7 mouse cellular contexts compared by ENCODE assay signal in the genomic region with DNA sequence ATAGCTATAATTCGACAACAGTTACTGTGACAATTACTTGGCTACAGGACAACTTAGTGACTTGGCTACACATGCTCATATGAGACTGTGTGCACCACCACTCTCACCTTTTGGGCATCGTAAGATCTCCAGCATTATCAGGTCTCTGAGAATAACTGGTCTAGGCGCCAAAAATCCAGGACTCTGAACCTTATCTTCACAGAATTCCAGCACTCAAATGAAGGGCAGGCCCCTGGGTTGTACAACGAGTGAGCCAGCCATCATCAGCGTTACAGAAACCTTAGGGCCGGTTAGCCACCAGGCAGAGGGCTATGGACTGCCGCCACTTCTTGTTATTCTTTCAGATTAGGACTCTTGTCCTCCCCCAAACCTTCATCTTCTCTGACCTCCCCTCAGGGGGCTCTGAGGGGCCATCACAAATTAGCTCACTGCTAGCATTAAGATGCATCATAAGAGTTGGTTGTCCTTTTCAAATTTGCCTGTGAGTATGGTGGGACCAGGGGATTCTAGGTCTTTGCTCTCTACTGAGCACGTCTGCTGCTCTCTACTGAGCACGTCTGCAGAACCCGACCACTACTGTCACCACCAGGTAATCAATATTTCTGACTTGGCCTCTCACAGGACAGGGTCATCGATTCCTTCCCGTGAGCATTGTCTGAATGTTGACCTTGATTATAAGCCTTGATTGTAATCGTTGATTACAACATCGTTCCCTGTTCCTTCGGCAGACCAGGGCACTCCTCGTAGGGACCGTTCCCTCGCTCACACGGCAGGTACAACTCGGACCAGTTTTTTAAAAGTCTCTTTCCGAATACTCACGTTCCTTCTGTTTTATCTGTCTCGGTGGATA. TPM values are rescaled to one million over a fixed set of nuclear protein-coding genes. Genes with fewer than 3 reads are reported as not detected.
DNase-seq lines count a peak whose midpoint lies in the region; ATAC-seq and TF ChIP-seq lines count a peak whose summit lies in the region.

No protein-coding gene starts in this region.

- H3K9me3 ChIP-seq in hindbrain, embryonic 16.5 days (ENCODE audit: control insufficient read depth, low read length) = no peaks in the 10 kb centered on the region

- H3K4me1 ChIP-seq in hindbrain, embryonic 16.5 days (ENCODE audit: control insufficient read depth, insufficient read depth, low read depth, low read length) = peaks cover 15% of the 10 kb centered on the region

- no peaks in the 10 kb centered on the region for H3K36me3 ChIP-seq in hindbrain, embryonic 16.5 days (ENCODE audit: control insufficient read depth, insufficient read depth, low read length)
- no peaks in the 10 kb centered on the region for H3K36me3 ChIP-seq in myocyte (ENCODE audit: control insufficient read depth, insufficient read depth)

- H3K27ac ChIP-seq in layer of hippocampus, adult 2 months = peak overlapping the region; percentile 80
- H3K27ac ChIP-seq in hindbrain, embryonic 16.5 days (ENCODE audit: low read depth, low read length) = peak overlapping the region; percentile 74

- no peak overlapping the region for H3ac ChIP-seq in myocyte (ENCODE audit: control insufficient read depth, insufficient read length)

- DNase-seq in layer of hippocampus, adult 2 months (ENCODE audit: low spot score in 2 of 2) = no peak
- DNase-seq in layer of hippocampus, postnatal 36 days = no peak
- no peak for DNase-seq in gastrocnemius, adult 18-20 months (ENCODE audit: low spot score)
- DNase-seq in ovary, adult 18-20 months (ENCODE audit: low spot score) = no peak

- H3K27me3 ChIP-seq in hindbrain, embryonic 16.5 days (replicated peaks; ENCODE audit: control insufficient read depth, insufficient read depth, low read length) = peaks cover 6% of the 10 kb centered on the region; the same call in 1 of the 2 replicates
- H3K27me3 ChIP-seq in myocyte (ENCODE audit: control insufficient read depth, insufficient read depth, insufficient read length) = no peaks in the 10 kb centered on the region

- WGBS in hindbrain, embryonic 16.5 days = 6% methylated on average over 23 of the region's 23 CpGs

- no peak for TF ChIP-seq POLR2A in myocyte (IDR thresholded peaks at IDR 0.05; ENCODE audit: insufficient read length, low read depth)

- no peaks in the 10 kb centered on the region for H3K79me2 ChIP-seq in myocyte (ENCODE audit: control insufficient read depth, insufficient read depth)

- H3K9ac ChIP-seq in hindbrain, embryonic 16.5 days (ENCODE audit: low read depth, low read length) = peak overlapping the region; percentile 69

- peak overlapping the region; percentile 83 for H3K4me2 ChIP-seq in hindbrain, embryonic 16.5 days (ENCODE audit: low read length)
- peak overlapping the region; percentile 93 for H3K4me2 ChIP-seq in myocyte (ENCODE audit: low read depth)

- ATAC-seq in common myeloid progenitor, adult 5-6 weeks (replicated peaks; ENCODE audit: low read depth, poor library complexity, severe bottlenecking) = 0 out of 2 replicates have a peak, but pooled peaks have one; percentile 1
- peak; percentile 31 for ATAC-seq in hindbrain, embryonic 16.5 days

- no peak for TF ChIP-seq CTCF in layer of hippocampus, adult 2 months (conservative IDR thresholded peaks at IDR 0.05)

- peak overlapping the region; percentile 68 for H3K4me3 ChIP-seq in layer of hippocampus, adult 2 months
- peak overlapping the region; percentile 53 for H3K4me3 ChIP-seq in hindbrain, embryonic 16.5 days (ENCODE audit: low read length)
- peak overlapping the region; percentile 53 for H3K4me3 ChIP-seq in myocyte

TF ChIP-seq in myocyte, 11 proteins besides CTCF, POLR2A, EP300 and RAD21:
- TF ChIP-seq TCF12 (IDR thresholded peaks at IDR 0.05; ENCODE audit: insufficient read depth, poor library complexity, severe bottlenecking) = no peak
- TF ChIP-seq MYOD1 (IDR thresholded peaks at IDR 0.05; ENCODE audit: control insufficient read depth in 1 of 3, insufficient read length in 2 of 3, low read depth in 2 of 3) = no peak

RNA-seq across cellular contexts. Expression of a gene that starts 18.6 kb away (rescaled TPM):
- total RNA-seq in layer of hippocampus, adult 2 months (2021) = 1 to 10 TPM; 3.6 to 4.3 TPM
- 1 to 10 TPM; 3.2 to 4.3 TPM for total RNA-seq in layer of hippocampus, postnatal 36 days (2021)
- total RNA-seq in common myeloid progenitor, adult 5-6 weeks (2017) = 49.1 and 58.2 TPM in 2 replicates
- polyA plus RNA-seq in hindbrain, embryonic 16.5 days (2015; fragmentation: Nextera tagmentation; extraction: Ambion mirVana) = 3.6 and 5.4 TPM in 2 replicates
- 6.9 TPM for polyA plus RNA-seq in myocyte (2012; fragmentation: generic; extraction: Trizol)
- total RNA-seq in gastrocnemius, adult 18-20 months (2021) = 10 to 100 TPM; 12.9 to 15.7 TPM

RNA-seq across cellular contexts. Expression of a gene that starts 26.4 kb away (rescaled TPM):
- 1 to 10 TPM in 1 of 2 experiments, under 1 TPM in 1; 0.79 to 1.3 TPM for total RNA-seq in layer of hippocampus, adult 2 months (2021)
- 1 to 10 TPM in 1 of 2 experiments, under 1 TPM in 1; 0.40 to 1.3 TPM for total RNA-seq in layer of hippocampus, postnatal 36 days (2021)
- 48.6 and 64.4 TPM in 2 replicates for total RNA-seq in common myeloid progenitor, adult 5-6 weeks (2017)
- 1.1 and 2.3 TPM in 2 replicates for polyA plus RNA-seq in hindbrain, embryonic 16.5 days (2015; fragmentation: Nextera tagmentation; extraction: Ambion mirVana)
- polyA plus RNA-seq in myocyte (2012; fragmentation: generic; extraction: Trizol) = 13.2 TPM
- total RNA-seq in gastrocnemius, adult 18-20 months (2021) = 1 to 10 TPM; 1.8 to 2.5 TPM

RNA-seq across cellular contexts. Expression of a gene that starts 26.9 kb away (rescaled TPM):
- total RNA-seq in layer of hippocampus, adult 2 months (2021) = 1 to 10 TPM; 2.6 to 2.8 TPM
- 1 to 10 TPM; 1.6 to 2.5 TPM for total RNA-seq in layer of hippocampus, postnatal 36 days (2021)
- total RNA-seq in common myeloid progenitor, adult 5-6 weeks (2017) = 0.19 and 0.78 TPM in 2 replicates
- 1.7 and 2.7 TPM in 2 replicates for polyA plus RNA-seq in hindbrain, embryonic 16.5 days (2015; fragmentation: Nextera tagmentation; extraction: Ambion mirVana)
- 5.4 TPM for polyA plus RNA-seq in myocyte (2012; fragmentation: generic; extraction: Trizol)
- total RNA-seq in gastrocnemius, adult 18-20 months (2021) = 10 to 100 TPM; 34.7 to 41.9 TPM

RNA-seq across cellular contexts. Expression of a gene that starts 35.7 kb away (rescaled TPM):
- 10 to 100 TPM; 56.8 to 61.5 TPM for total RNA-seq in layer of hippocampus, adult 2 months (2021)
- total RNA-seq in layer of hippocampus, postnatal 36 days (2021) = 10 to 100 TPM; 58.3 to 59.6 TPM
- 50.2 and 70.9 TPM in 2 replicates for total RNA-seq in common myeloid progenitor, adult 5-6 weeks (2017)
- 6.5 and 7.1 TPM in 2 replicates for polyA plus RNA-seq in hindbrain, embryonic 16.5 days (2015; fragmentation: Nextera tagmentation; extraction: Ambion mirVana)
- polyA plus RNA-seq in myocyte (2012; fragmentation: generic; extraction: Trizol) = 31.3 TPM
- 10 to 100 TPM; 15.7 to 22.6 TPM for total RNA-seq in gastrocnemius, adult 18-20 months (2021)

RNA-seq across cellular contexts. Expression of a gene that starts 49.2 kb away (rescaled TPM):
- under 1 TPM; 0.12 to 0.38 TPM for total RNA-seq in layer of hippocampus, adult 2 months (2021)
- under 1 TPM in 1 of 2 experiments, not detected in 1; 0.23 TPM for total RNA-seq in layer of hippocampus, postnatal 36 days (2021)
- total RNA-seq in common myeloid progenitor, adult 5-6 weeks (2017) = 0.59 and 1.5 TPM in 2 replicates
- polyA plus RNA-seq in hindbrain, embryonic 16.5 days (2015; fragmentation: Nextera tagmentation; extraction: Ambion mirVana) = 0.16 and 0.18 TPM in 2 replicates
- polyA plus RNA-seq in myocyte (2012; fragmentation: generic; extraction: Trizol) = not detected
- under 1 TPM; 0.43 to 0.52 TPM for total RNA-seq in gastrocnemius, adult 18-20 months (2021)

Comparison
In these comparisons a context has a peak if more than half of its experiments do, and no peak if none do; other contexts are left out.
1. RNA of a gene that starts 26.4 kb away (total RNA-seq): 48.6 to 64.4 TPM in common myeloid progenitor, adult 5-6 weeks; 1.8 to 2.5 TPM in gastrocnemius, adult 18-20 months, 0.40 to 1.3 TPM in layer of hippocampus, postnatal 36 days and 0.79 to 1.3 TPM in layer of hippocampus, adult 2 months; every median in the first group is over 10 times any median in the second.
2. RNA of a gene that starts 26.9 kb away (total RNA-seq): 34.7 to 41.9 TPM in gastrocnemius, adult 18-20 months; 2.6 to 2.8 TPM in layer of hippocampus, adult 2 months, 1.6 to 2.5 TPM in layer of hippocampus, postnatal 36 days and 0.19 to 0.78 TPM in common myeloid progenitor, adult 5-6 weeks; every median in the first group is over 4 times any median in the second.
3. Peak in every context shown above with its lines, with median percentiles within 50 percentile points of each other: H3K4me3 ChIP-seq.